Mouse (Mus musculus) ES-E14 (cell line): ENCODE data around the gene Prkar2b. TPM values are rescaled to one million over a fixed set of nuclear protein-coding genes. Genes with fewer than 3 reads are reported as not detected.

Source experiments
- DNase-seq: peaks from one replicate; pipeline ENCODE4 v3.0.0-alpha.2; 2013; ENCODE audit warnings: low read depth, low spot score
- H3K27ac ChIP-seq: 2 replicates; pipeline ENCODE4 v1.5.1; 2012; ENCODE audit warnings: low read depth, mild to moderate bottlenecking, low read length, moderate library complexity, mixed read lengths; ENCODE audit not compliant: poor library complexity, insufficient read depth, severe bottlenecking
- H3K36me3 ChIP-seq: 2 replicates; pipeline ENCODE4 v1.6.1; 2012; ENCODE audit warnings: mild to moderate bottlenecking, low read length, moderate library complexity, mixed read lengths; ENCODE audit not compliant: control insufficient read depth, poor library complexity, insufficient read depth, severe bottlenecking
- H3K4me1 ChIP-seq, 2 experiments: fragments of 150-350 bp in 1 of 2; sonication (generic) in 1 of 2; 2 replicates each; pipeline ENCODE4 v1.6.1; 2012; ENCODE audit warnings: low read length in 2 of 2, mild to moderate bottlenecking in 1 of 2, mixed read lengths in 1 of 2; ENCODE audit not compliant: control insufficient read depth in 2 of 2, insufficient read depth in 2 of 2, poor library complexity in 1 of 2
- H3K4me3 ChIP-seq, 2 experiments: fragments of 150-350 bp in 1 of 2; sonication (generic) in 1 of 2; 2 replicates each; pipeline ENCODE4 v1.5.1; 2012; ENCODE audit warnings: low read length in 2 of 2, low read depth in 1 of 2, mild to moderate bottlenecking in 1 of 2, mixed read lengths in 1 of 2; ENCODE audit not compliant: insufficient read depth in 1 of 2, poor library complexity in 1 of 2, severe bottlenecking in 1 of 2
- H3K9ac ChIP-seq: 2 replicates; pipeline ENCODE4 v1.6.1; 2012; ENCODE audit warnings: low read depth, mild to moderate bottlenecking, low read length, mixed read lengths; ENCODE audit not compliant: poor library complexity, insufficient read depth, severe bottlenecking
- H3K9me3 ChIP-seq: fragments of 150-350 bp; sonication (generic); 2 replicates; pipeline ENCODE4 v1.6.1; 2012; ENCODE audit warnings: low read depth, mild to moderate bottlenecking, low read length; ENCODE audit not compliant: control insufficient read depth, insufficient read depth
- CHD2 ChIP-seq: IDR thresholded peaks from 2 replicates; pipeline ENCODE4 v1.6.1; 2014; ENCODE audit warnings: mild to moderate bottlenecking, low read depth, low read length, inconsistent platforms
- HCFC1 ChIP-seq: IDR thresholded peaks from 2 replicates; pipeline ENCODE4 v1.6.1; 2012; ENCODE audit warnings: low read length, inconsistent platforms, borderline replicate concordance; ENCODE audit not compliant: insufficient read depth
- MAFK ChIP-seq: IDR thresholded peaks from 2 replicates; pipeline ENCODE4 v1.6.1; 2014; ENCODE audit warnings: mild to moderate bottlenecking, low read depth, low read length, inconsistent platforms; ENCODE audit not compliant: insufficient read depth
- ZC3H11A ChIP-seq: IDR thresholded peaks from 2 replicates; pipeline ENCODE4 v1.6.1; 2012; ENCODE audit warnings: low read depth, mild to moderate bottlenecking, inconsistent platforms, low read length, borderline replicate concordance
- ZNF384 ChIP-seq: IDR thresholded peaks from 2 replicates; pipeline ENCODE4 v1.6.1; 2012; ENCODE audit warnings: low read depth, low read length, inconsistent platforms
- in situ Hi-C, 2 experiments: fragments of 600-800 bp; cut with MboI; formaldehyde crosslinking; loops; one replicate each; pipeline ENCODE4 v1.15.1; 2025; ENCODE audit warnings: low sequenced_read_pairs in 2 of 2, inconsistent platforms in 1 of 2; ENCODE audit not compliant: unreplicated experiment in 2 of 2
- total RNA-seq: library from RNA; depleted of rRNA; stranded (reverse); fragments of 300-350 nt; gene quantifications from 2 replicates; pipeline ENCODE4 v1.2.3, GENCODE M21; 2012

The Prkar2b gene
- total RNA-seq, 1 experiment: 3.1 TPM

DNA sequence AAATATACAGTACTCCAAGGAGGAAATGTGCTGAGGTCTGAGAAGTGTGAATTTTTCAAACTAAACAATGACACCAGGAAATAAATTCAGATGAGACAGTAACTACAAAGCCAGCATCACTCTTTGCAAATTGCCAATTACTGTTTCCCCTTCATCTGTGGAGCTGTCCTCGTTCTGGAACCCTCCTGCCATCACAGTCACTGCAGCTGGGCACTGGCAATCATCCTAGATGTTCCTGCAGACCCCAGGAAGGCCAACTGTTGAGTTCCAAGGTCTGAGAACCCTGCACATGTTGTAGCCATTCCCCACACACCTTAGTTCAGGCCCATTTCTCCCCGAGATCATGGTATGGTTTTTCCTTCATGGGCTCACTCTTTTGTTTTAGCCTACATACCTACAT is 76.9 kb downstream of the Prkar2b start:
- Histone ChIP-seq H3K9me3 (no peaks in the 10 kb centered on the region), H3K9ac (no peak overlapping the region), H3K4me3 (no peak overlapping the region), H3K4me1 (no peaks in the 10 kb centered on the region), H3K36me3 (no peaks in the 10 kb centered on the region), H3K27ac (no peak overlapping the region)
- TF ChIP-seq ZNF384: no peak
- no peak for TF ChIP-seq MAFK
- TF ChIP-seq CHD2: no peak
- no peak for TF ChIP-seq ZC3H11A
- TF ChIP-seq HCFC1: no peak
- no peak for DNase-seq
- in situ Hi-C loops: no loop called here

DNA sequence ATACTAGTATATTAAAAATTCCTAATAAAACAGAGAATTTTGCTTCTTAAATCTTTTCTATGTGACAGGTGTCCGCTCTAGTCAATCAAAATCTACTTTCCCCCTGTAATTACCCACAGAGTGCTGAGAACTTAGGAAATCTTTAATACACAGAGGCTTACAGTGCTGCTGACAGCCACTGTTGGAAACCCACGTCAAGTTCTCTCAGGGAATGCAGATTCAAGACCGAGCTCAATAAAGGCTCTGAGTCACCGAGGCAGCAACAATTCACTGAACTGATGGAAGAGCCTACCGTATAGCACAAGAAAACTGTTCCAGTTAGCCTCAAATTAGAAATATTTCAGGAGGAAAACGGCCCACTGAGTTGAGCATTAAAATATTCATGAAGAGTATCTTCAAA is 77.3 kb downstream of the Prkar2b start:
- Histone ChIP-seq H3K9me3 (no peaks in the 10 kb centered on the region), H3K9ac (no peak overlapping the region), H3K36me3 (no peaks in the 10 kb centered on the region), H3K27ac (no peak overlapping the region), H3K4me3 (no peak overlapping the region), H3K4me1 (no peaks in the 10 kb centered on the region)
- no peak for DNase-seq
- in situ Hi-C loops: no loop called here
- TF ChIP-seq HCFC1 (no peak), MAFK (no peak), ZNF384 (no peak)

DNA sequence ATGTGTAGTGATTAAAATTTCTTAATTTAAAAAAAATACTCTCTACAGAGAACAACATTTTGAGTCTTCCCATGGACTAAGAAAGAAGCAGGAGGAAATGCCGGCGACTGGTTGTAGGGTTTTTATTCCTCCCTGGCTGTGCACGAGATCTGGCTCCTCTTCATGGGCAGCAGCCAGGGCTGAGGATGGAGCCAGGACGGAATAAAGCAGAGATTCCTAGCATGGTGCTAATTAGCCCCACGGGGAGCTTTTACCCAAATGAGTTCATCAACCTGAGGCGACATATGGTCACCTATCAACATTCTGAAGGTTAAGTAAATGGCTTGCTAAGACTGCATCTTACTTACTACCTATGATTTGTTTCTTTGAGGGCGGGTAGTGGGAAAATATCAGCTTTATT is 77.9 kb downstream of the Prkar2b start:
- no peaks in the 10 kb centered on the region for H3K4me1 ChIP-seq
- no peak overlapping the region for H3K4me3 ChIP-seq
- in situ Hi-C loops: no loop called here
- no peaks in the 10 kb centered on the region for H3K9me3 ChIP-seq
- TF ChIP-seq HCFC1 (no peak), MAFK (no peak), ZNF384 (no peak), ZC3H11A (no peak), CHD2 (no peak)
- no peak for DNase-seq
- no peaks in the 10 kb centered on the region for H3K36me3 ChIP-seq
- no peak overlapping the region for H3K9ac ChIP-seq
- no peak overlapping the region for H3K27ac ChIP-seq

DNA sequence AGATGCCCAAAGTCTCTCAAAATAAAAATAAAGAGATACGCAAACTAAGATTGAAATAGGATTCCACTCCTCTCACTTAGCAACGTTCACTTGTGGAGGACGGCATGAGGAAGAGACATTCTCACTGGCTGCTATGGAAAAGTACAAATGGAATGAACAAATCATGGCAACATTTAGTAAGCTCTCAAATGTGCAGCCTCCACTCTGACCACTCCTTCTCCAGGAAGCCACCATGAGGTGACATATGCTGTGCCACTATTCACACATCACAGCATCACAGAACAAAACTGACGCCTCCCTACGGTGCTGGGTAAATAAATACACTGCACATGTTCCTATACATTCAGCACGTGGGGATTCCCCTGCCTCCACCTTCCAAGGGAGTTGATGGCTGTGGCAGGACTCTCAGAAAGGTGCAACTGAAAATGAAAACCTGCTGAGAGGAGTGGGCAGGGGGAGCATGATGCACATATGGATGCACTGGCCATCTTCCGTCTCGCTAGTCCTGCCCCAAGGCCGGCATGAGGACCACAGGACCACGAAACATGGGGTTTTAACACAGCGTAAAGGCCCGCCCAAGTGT is 83.4 kb downstream of the Prkar2b start:
- in situ Hi-C loops: loop anchor here in 1 of 2 experiments (10.0 kb wide), 1 partner anchor 167 kb away; no protein-coding TSS in a partner anchor
- Histone ChIP-seq H3K4me1 (no peaks in the 10 kb centered on the region), H3K9me3 (no peaks in the 10 kb centered on the region), H3K27ac (no peak overlapping the region), H3K36me3 (no peaks in the 10 kb centered on the region), H3K9ac (no peak overlapping the region), H3K4me3 (no peak overlapping the region)
- no peak for DNase-seq
- TF ChIP-seq MAFK (no peak), ZNF384 (no peak), ZC3H11A (no peak), HCFC1 (no peak), CHD2 (no peak)

DNA sequence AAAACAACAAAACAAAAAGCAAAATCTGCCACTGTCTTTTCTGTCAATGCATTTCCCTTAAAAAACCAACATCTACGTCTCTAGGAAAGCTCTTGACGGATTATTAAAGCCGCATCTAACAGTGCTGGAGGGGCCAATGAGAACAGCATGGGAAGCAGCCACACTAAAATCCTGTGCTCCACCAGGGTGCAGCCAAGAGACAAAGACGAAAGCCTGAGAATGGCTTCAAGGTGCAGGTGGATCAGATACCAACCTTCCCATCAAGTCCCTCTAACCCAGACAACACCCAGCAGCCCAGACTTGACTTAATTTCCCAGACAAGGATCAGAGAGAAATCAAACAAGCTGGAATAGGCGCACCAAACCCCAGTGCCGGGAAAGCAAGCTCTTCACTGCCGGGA is 84.6 kb downstream of the Prkar2b start:
- Histone ChIP-seq H3K9me3 (no peaks in the 10 kb centered on the region), H3K9ac (no peak overlapping the region), H3K27ac (no peak overlapping the region), H3K4me1 (no peaks in the 10 kb centered on the region), H3K36me3 (no peaks in the 10 kb centered on the region), H3K4me3 (no peak overlapping the region)
- in situ Hi-C loops: loop anchor here in 1 of 2 experiments (10.0 kb wide), 1 partner anchor 168 kb away; no protein-coding TSS in a partner anchor
- peak; percentile 22 for DNase-seq
- TF ChIP-seq ZC3H11A: no peak
- TF ChIP-seq HCFC1: no peak
- TF ChIP-seq ZNF384: no peak
- TF ChIP-seq MAFK: no peak
- TF ChIP-seq CHD2: no peak
